Mouse (Mus musculus): ENCODE data around the gene Crybb2. TPM values are rescaled to one million over a fixed set of nuclear protein-coding genes. Genes with fewer than 3 reads are reported as not detected.

Gene Crybb2
- polyA plus RNA-seq, 1 experiment from 2014 or later, result not detected

- Histone ChIP-seq H3K4me2 (replicated peaks) (no peak overlapping the region), H3K27me3 (0 out of 2 replicates have a peak, but pooled peaks cover 9% of the 10 kb centered on the region), H3K27ac (no peak overlapping the region), H3K9me3 (no peaks in the 10 kb centered on the region), H3K4me3 (no peak overlapping the region), H3K9ac (no peak overlapping the region), H3K4me1 (peaks cover 21% of the 10 kb centered on the region), H3K36me3 (no peaks in the 10 kb centered on the region)
- 55% methylated on average over 8 of the region's 8 CpGs for WGBS
- ATAC-seq (ENCODE audit: low FRiP score, low read depth), result no peak
Measured at GRCm38 (mm10) chr5:113018190-113018589, 51.7 kb downstream of the Crybb2 start.

GRCm38 (mm10) chr5:113017004-113017403, 52.9 kb downstream of the Crybb2 start:
- Histone ChIP-seq H3K4me2 (replicated peaks) (no peak overlapping the region), H3K36me3 (no peaks in the 10 kb centered on the region; the same call in 1 of the 2 replicates), H3K9ac (no peak overlapping the region), H3K27ac (no peak overlapping the region), H3K4me1 (peaks cover 21% of the 10 kb centered on the region), H3K9me3 (no peaks in the 10 kb centered on the region), H3K27me3 (0 out of 2 replicates have a peak, but pooled peaks cover 9% of the 10 kb centered on the region), H3K4me3 (no peak overlapping the region)
- 88% methylated on average over 1 of the region's 1 CpGs for WGBS
- ATAC-seq (ENCODE audit: low FRiP score, low read depth), result no peak

DNA sequence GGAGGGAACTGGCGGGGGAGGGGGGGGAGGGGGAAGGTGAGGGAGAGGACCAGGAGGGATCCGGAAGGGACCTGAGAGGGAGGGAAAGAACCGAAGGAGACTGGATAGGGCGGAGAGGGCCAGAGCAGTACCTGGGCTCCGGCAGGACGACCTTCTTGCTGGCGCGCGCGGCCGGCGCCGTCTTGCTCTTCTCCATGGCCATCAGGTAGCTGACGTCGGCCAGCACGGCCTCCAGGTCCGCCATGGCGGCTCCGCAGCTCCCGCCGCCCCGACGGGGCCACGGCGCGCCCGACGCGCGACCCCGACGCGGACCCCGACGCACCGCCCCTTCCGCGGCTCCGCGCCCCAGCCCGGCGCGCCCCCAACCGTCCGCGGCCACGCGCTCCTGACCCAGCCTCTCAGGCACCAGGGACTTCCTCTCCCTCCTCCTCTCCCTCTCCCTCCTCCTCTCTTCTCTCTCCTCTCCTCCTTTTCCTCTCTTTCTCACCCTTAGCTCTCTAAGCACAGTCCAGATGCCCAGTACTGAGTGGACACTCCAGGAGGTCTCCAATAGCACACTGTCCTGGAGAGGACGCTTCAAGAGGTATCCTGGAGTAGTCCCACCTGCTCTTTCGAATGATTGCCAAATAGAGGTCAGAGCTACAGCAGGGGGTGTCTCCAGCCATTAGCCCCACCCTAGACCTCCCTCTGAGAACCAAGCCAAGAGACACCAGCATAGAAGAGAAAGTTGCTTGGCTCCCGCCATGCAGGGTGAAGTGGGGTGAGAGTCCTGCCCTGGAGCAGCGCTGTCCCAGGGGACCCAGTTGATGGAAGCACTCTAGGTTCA, 54.5 kb downstream of the Crybb2 start, which contains the start of gene Grk3:
Gene Grk3, minus strand, starts transcription at position 556 of the 826 bp plus-strand sequence.
- peak within 1 kb of the TSS; percentile 75 for H3K9ac ChIP-seq
- 4% methylated on average over 45 of the region's 52 CpGs for WGBS
- H3K4me2 ChIP-seq (replicated peaks), result peak within 1 kb of the TSS; percentile 79
- ATAC-seq (ENCODE audit: low FRiP score, low read depth), result peak; percentile 74
- H3K27me3 ChIP-seq, result peaks cover 22% of the 10 kb centered on the region; the same call in 1 of the 2 replicates
- H3K27ac ChIP-seq, result no peak within 1 kb of the TSS
- H3K9me3 ChIP-seq, result no peaks in the 10 kb centered on the region
- peak within 1 kb of the TSS; percentile 65 for H3K4me3 ChIP-seq
- peaks cover 21% of the 10 kb centered on the region for H3K4me1 ChIP-seq
- no peaks in the 10 kb centered on the region; the same call in 1 of the 2 replicates for H3K36me3 ChIP-seq

- peak overlapping the region; percentile 75 for H3K9ac ChIP-seq
- peaks cover 22% of the 10 kb centered on the region; the same call in 1 of the 2 replicates for H3K27me3 ChIP-seq
- ATAC-seq (ENCODE audit: low FRiP score, low read depth), result peak; percentile 52
- no peak overlapping the region for H3K27ac ChIP-seq
- H3K4me3 ChIP-seq, result peak overlapping the region; percentile 65
- WGBS, result 2% methylated on average over 14 of the region's 14 CpGs
- H3K9me3 ChIP-seq, result no peaks in the 10 kb centered on the region
- H3K4me1 ChIP-seq, result peaks cover 22% of the 10 kb centered on the region
- peak overlapping the region; percentile 79 for H3K4me2 ChIP-seq (replicated peaks)
- no peaks in the 10 kb centered on the region; the same call in 1 of the 2 replicates for H3K36me3 ChIP-seq
Measured at GRCm38 (mm10) chr5:113014808-113015235, 55.1 kb downstream of the Crybb2 start.

DNA sequence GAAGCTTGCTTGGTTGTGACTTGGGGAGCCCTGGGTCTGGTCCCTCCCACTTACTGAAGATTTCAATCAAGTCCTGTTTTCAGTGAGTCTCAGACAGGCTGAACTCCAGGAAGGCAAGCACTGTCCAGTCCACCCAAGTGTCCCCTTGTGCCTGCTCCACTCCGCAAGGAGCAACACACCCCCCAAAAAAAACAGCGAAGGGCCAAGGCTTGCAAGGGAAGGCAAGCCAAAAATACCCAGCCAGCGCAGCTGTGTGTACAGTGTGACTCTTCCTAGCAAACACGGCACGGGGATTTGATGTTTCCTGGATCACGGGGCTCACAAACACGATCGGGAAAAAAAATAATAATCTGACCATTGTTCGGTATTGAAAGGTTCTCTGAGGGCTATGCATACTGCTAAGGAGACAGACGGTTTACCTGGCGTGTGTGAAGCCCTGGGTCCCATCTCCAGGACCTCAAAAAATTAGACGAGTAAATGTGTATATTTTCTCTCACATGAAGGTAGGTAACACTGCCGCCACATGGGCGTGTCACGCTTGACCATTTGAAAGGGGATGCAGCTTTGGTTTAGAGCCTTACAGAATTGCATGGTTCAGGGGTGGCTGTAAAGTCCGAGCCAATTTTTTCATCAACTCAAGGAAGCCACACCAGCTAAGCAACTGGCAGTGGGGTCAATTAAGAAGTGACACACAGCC, 55.7 kb downstream of the Crybb2 start:
- ATAC-seq (ENCODE audit: low FRiP score, low read depth), result no peak
- H3K27me3 ChIP-seq, result peaks cover 22% of the 10 kb centered on the region; the same call in 1 of the 2 replicates
- WGBS, result 51% methylated on average over 16 of the region's 16 CpGs
- H3K4me1 ChIP-seq, result peaks cover 24% of the 10 kb centered on the region
- H3K9ac ChIP-seq, result peak overlapping the region; percentile 75
- no peaks in the 10 kb centered on the region; the same call in 1 of the 2 replicates for H3K36me3 ChIP-seq
- peak overlapping the region; percentile 79 for H3K4me2 ChIP-seq (replicated peaks)
- peak overlapping the region; percentile 65 for H3K4me3 ChIP-seq
- no peak overlapping the region for H3K27ac ChIP-seq
- no peaks in the 10 kb centered on the region for H3K9me3 ChIP-seq

DNA sequence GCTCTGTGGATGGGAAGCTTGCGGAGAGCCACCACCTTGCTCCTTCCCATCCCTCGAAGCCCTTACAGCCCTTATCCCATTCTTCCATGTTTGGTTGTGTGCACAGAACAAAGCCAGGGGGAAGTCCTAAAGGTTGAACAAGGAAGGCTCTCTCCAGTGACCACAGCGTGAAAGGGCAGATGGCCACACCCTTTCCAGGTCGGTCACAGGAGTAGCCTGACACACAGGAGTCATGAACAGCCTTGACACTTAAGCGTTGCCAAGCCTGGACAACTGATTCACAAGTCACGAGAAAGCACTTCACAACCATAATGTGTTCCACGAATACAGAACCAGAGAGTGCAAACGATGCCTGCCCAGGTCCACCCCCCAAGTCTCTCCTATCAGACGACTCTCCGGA, 58.0 kb downstream of the Crybb2 start:
- WGBS, result 80% methylated on average over 10 of the region's 10 CpGs
- Histone ChIP-seq H3K27ac (no peak overlapping the region), H3K9me3 (no peaks in the 10 kb centered on the region), H3K4me2 (replicated peaks) (no peak overlapping the region), H3K9ac (no peak overlapping the region), H3K27me3 (peaks cover 22% of the 10 kb centered on the region; the same call in 1 of the 2 replicates), H3K4me1 (peaks cover 24% of the 10 kb centered on the region), H3K36me3 (no peaks in the 10 kb centered on the region; the same call in 1 of the 2 replicates), H3K4me3 (no peak overlapping the region)
- ATAC-seq (ENCODE audit: low FRiP score, low read depth), result no peak

GRCm38 (mm10) chr5:113009183-113009820, 60.6 kb downstream of the Crybb2 start:
- ATAC-seq (ENCODE audit: low FRiP score, low read depth), result no peak
- Histone ChIP-seq H3K36me3 (no peaks in the 10 kb centered on the region; the same call in 1 of the 2 replicates), H3K4me1 (peaks cover 11% of the 10 kb centered on the region), H3K9me3 (no peaks in the 10 kb centered on the region), H3K4me3 (no peak overlapping the region), H3K27me3 (peaks cover 17% of the 10 kb centered on the region; the same call in 1 of the 2 replicates), H3K9ac (no peak overlapping the region), H3K4me2 (replicated peaks) (no peak overlapping the region), H3K27ac (no peak overlapping the region)
- 78% methylated on average over 8 of the region's 8 CpGs for WGBS

GRCm38 (mm10) chr5:113008496-113008895, 61.4 kb downstream of the Crybb2 start:
- Histone ChIP-seq H3K27ac (no peak overlapping the region), H3K36me3 (no peaks in the 10 kb centered on the region; the same call in 1 of the 2 replicates), H3K9me3 (no peaks in the 10 kb centered on the region), H3K27me3 (peaks cover 13% of the 10 kb centered on the region; the same call in 1 of the 2 replicates), H3K4me2 (replicated peaks) (no peak overlapping the region), H3K9ac (no peak overlapping the region), H3K4me1 (0 out of 2 replicates have a peak, but pooled peaks cover 3% of the 10 kb centered on the region), H3K4me3 (no peak overlapping the region)
- ATAC-seq (ENCODE audit: low FRiP score, low read depth), result no peak
- WGBS, result 83% methylated on average over 2 of the region's 2 CpGs

Other genes with a start within 250 kb of the Crybb2 start
- 1.5 and 1.9 TPM in 2 replicates for gene Myo18b, start 173.8 kb downstream of the Crybb2 start, polyA plus RNA-seq (2015; fragmentation: Nextera tagmentation; extraction: Ambion mirVana)
- gene Grk3, start 54.3 kb downstream of the Crybb2 start, polyA plus RNA-seq (2015; fragmentation: Nextera tagmentation; extraction: Ambion mirVana), result 13.2 and 14.0 TPM in 2 replicates
- 0.89 and 1.6 TPM in 2 replicates for gene Crybb3, start 11.5 kb upstream of the Crybb2 start, polyA plus RNA-seq (2015; fragmentation: Nextera tagmentation; extraction: Ambion mirVana)
- gene 2900026A02Rik, start 151.1 kb upstream of the Crybb2 start, polyA plus RNA-seq (2015; fragmentation: Nextera tagmentation; extraction: Ambion mirVana), result 6.0 and 7.2 TPM in 2 replicates
- not detected in 2 replicates for gene Tmem211, start 156.8 kb upstream of the Crybb2 start, polyA plus RNA-seq (2015; fragmentation: Nextera tagmentation; extraction: Ambion mirVana)
- gene Sgsm1, start 240.7 kb upstream of the Crybb2 start, polyA plus RNA-seq (2015; fragmentation: Nextera tagmentation; extraction: Ambion mirVana), result 2.7 and 3.4 TPM in 2 replicates